Mouse (Mus musculus): ENCODE results near the gene Clba1. TPM values are rescaled to one million over a fixed set of nuclear protein-coding genes. Genes with fewer than 3 reads are reported as not detected.
"Not testable (repeated sequence)": the region's sequence is repeated elsewhere in the genome, so short reads cannot be mapped to it uniquely, and the experiment has no call there.

Clba1 gene
- polyA plus RNA-seq, 1 experiment, result 9.6 TPM

DNA sequence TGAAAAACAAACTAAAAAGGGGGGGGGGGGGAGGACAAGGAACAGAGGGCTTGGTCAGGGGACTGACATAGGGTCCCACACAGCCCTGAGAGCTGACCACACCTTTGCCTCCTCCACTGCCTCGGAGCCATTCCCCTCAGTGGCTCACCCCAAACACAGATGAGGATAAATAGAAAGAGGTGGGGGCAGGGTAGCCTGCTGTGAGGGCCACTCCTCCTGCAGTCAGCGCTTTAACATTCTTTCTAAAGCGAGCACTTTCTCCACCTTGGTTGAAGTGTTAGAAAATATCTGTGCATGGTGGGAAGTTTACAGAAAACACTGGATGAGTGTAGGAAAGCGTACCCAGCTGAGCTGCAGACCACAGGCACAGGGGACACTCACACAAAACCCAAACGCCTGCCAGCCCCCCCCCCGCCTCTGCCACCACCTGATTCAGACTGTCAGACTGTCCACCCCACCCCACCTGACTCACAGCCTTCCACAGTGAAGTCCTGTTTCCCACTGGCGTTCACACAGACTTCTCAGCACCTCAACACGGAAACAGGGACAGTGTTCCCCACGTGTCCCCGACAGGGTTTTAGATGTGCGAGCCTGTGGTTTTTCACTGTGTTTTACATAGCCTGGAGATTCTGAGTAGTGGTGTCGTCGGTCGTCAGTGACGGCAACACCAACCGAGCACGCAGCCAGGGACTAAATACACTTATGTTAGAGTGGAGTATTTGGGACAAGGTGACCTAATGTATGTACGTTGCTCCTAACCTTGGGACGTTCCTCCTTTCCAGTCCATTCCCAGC is 1.6 kb downstream of the Clba1 start:
- no peak overlapping the region for H3ac ChIP-seq (ENCODE audit: control insufficient read depth, insufficient read length)
- TF ChIP-seq MYOD1 (IDR thresholded peaks at IDR 0.05; ENCODE audit: control insufficient read depth in 1 of 3, insufficient read length in 2 of 3, low read depth in 2 of 3) (no peak), MAX (IDR thresholded peaks at IDR 0.05; ENCODE audit: low read depth) (no peak), CEBPB (IDR thresholded peaks at IDR 0.05; ENCODE audit: insufficient read depth, poor library complexity, severe bottlenecking) (no peak), MYOG (IDR thresholded peaks at IDR 0.05; ENCODE audit: control insufficient read depth in 1 of 3, insufficient read depth in 1 of 3, insufficient read length in 2 of 3, low read depth in 2 of 3) (no peak), TCF12 (IDR thresholded peaks at IDR 0.05; ENCODE audit: insufficient read depth, poor library complexity, severe bottlenecking) (no peak), POLR2AphosphoS2 (IDR thresholded peaks at IDR 0.05; ENCODE audit: insufficient read length, low read depth) (no peak), TCF3 (IDR thresholded peaks at IDR 0.05; ENCODE audit: insufficient read length, low read depth) (no peak), REST (IDR thresholded peaks at IDR 0.05; ENCODE audit: insufficient read depth, insufficient read length) (no peak), POLR2A (IDR thresholded peaks at IDR 0.05; ENCODE audit: insufficient read length, low read depth) (no peak), SRF (IDR thresholded peaks at IDR 0.05; ENCODE audit: control insufficient read depth, insufficient read length, low read depth) (no peak), USF1 (IDR thresholded peaks at IDR 0.05; ENCODE audit: low read depth) (no peak), E2F4 (IDR thresholded peaks at IDR 0.05; ENCODE audit: insufficient read depth) (no peak)
- H3K4me3 ChIP-seq, result peak overlapping the region; percentile 44
- H3K36me3 ChIP-seq (ENCODE audit: control insufficient read depth, insufficient read depth), result no peaks in the 10 kb centered on the region
- H3K4me2 ChIP-seq (ENCODE audit: low read depth), result peak overlapping the region; percentile 94
- no peaks in the 10 kb centered on the region for H3K27me3 ChIP-seq (ENCODE audit: control insufficient read depth, insufficient read depth, insufficient read length)
- no peaks in the 10 kb centered on the region for H3K79me2 ChIP-seq (ENCODE audit: control insufficient read depth, insufficient read depth)

DNA sequence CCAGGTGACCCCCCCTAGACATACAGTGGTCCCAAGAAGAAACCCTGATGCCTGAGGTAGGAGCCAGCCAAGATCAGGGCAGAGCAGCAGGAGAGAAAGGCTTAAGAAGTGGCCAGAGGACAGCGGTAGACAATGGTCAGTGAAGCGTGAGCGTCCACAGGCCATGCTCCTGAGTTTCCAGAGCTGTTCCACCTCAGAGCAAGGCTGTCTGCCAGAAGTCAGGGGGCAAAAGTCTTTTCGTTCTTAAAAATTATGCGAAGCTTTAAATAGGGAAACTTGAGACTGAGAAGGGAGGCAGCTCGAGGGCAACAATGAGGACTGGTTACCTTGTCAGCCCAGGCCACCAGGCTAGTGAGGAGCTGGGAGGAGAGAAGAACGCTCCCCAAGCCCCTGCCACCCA is 4.6 kb downstream of the Clba1 start:
- Histone ChIP-seq H3K4me2 (ENCODE audit: low read depth) (no peak overlapping the region), H3K27me3 (ENCODE audit: control insufficient read depth, insufficient read depth, insufficient read length) (no peaks in the 10 kb centered on the region), H3K4me3 (no peak overlapping the region), H3ac (ENCODE audit: control insufficient read depth, insufficient read length) (no peak overlapping the region), H3K79me2 (ENCODE audit: control insufficient read depth, insufficient read depth) (no peaks in the 10 kb centered on the region), H3K36me3 (ENCODE audit: control insufficient read depth, insufficient read depth) (peaks cover 4% of the 10 kb centered on the region)
- no peak for TF ChIP-seq TCF12 (IDR thresholded peaks at IDR 0.05; ENCODE audit: insufficient read depth, poor library complexity, severe bottlenecking)
- no peak for TF ChIP-seq SRF (IDR thresholded peaks at IDR 0.05; ENCODE audit: control insufficient read depth, insufficient read length, low read depth)
- TF ChIP-seq REST (IDR thresholded peaks at IDR 0.05; ENCODE audit: insufficient read depth, insufficient read length), result no peak
- no peak for TF ChIP-seq MAX (IDR thresholded peaks at IDR 0.05; ENCODE audit: low read depth)
- TF ChIP-seq TCF3 (IDR thresholded peaks at IDR 0.05; ENCODE audit: insufficient read length, low read depth), result no peak
- no peak for TF ChIP-seq MYOG (IDR thresholded peaks at IDR 0.05; ENCODE audit: control insufficient read depth in 1 of 3, insufficient read depth in 1 of 3, insufficient read length in 2 of 3, low read depth in 2 of 3)
- TF ChIP-seq CEBPB (IDR thresholded peaks at IDR 0.05; ENCODE audit: insufficient read depth, poor library complexity, severe bottlenecking), result no peak
- no peak for TF ChIP-seq USF1 (IDR thresholded peaks at IDR 0.05; ENCODE audit: low read depth)
- TF ChIP-seq POLR2AphosphoS2 (IDR thresholded peaks at IDR 0.05; ENCODE audit: insufficient read length, low read depth), result no peak
- TF ChIP-seq E2F4 (IDR thresholded peaks at IDR 0.05; ENCODE audit: insufficient read depth), result no peak
- TF ChIP-seq POLR2A (IDR thresholded peaks at IDR 0.05; ENCODE audit: insufficient read length, low read depth), result no peak
- TF ChIP-seq MYOD1 (IDR thresholded peaks at IDR 0.05; ENCODE audit: control insufficient read depth in 1 of 3, insufficient read length in 2 of 3, low read depth in 2 of 3), result no peak

DNA sequence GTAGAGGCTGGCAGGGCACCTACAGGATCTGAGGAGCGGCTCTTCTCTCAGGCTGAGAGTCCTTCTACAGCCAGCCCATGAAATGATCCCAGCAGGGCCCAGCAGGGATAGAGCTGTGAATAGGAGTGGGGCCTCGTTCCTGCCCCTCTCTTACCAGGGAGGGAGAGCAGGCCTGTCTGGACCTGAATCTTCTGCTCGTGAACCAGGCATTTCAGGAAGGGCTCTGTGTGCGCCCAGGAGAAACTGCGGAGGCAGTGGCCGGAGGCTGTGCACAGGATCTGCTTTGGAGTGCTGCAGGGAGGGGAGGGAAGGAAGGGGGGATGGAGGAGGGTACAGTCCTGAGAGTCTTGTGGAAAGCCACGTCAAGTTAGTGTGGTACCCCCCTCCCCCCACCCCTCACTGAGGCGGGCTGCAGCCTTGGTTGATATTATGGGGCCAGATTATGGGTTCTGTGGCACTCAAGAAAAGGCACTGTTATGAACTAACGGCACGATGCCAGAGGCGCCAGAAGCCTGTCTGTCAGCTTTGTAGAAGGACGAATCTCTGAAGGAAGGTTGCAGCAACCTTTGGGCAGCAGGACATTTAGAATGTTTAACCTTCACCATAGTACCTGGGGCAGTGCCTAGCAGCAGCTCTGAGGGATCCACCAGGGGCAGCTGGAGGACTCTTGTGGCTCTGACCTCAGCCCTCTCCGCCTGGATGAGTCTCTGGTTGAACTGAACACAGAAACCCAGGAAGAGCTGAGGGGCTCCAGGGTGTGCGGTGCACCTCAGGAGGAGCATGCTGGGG is 6.1 kb downstream of the Clba1 start:
- TF ChIP-seq MYOG (IDR thresholded peaks at IDR 0.05; ENCODE audit: control insufficient read depth in 1 of 3, insufficient read depth in 1 of 3, insufficient read length in 2 of 3, low read depth in 2 of 3) (no peak), TCF3 (IDR thresholded peaks at IDR 0.05; ENCODE audit: insufficient read length, low read depth) (no peak), POLR2A (IDR thresholded peaks at IDR 0.05; ENCODE audit: insufficient read length, low read depth) (no peak), MAX (IDR thresholded peaks at IDR 0.05; ENCODE audit: low read depth) (no peak), TCF12 (IDR thresholded peaks at IDR 0.05; ENCODE audit: insufficient read depth, poor library complexity, severe bottlenecking) (no peak), REST (IDR thresholded peaks at IDR 0.05; ENCODE audit: insufficient read depth, insufficient read length) (no peak), MYOD1 (IDR thresholded peaks at IDR 0.05; ENCODE audit: control insufficient read depth in 1 of 3, insufficient read length in 2 of 3, low read depth in 2 of 3) (no peak), SRF (IDR thresholded peaks at IDR 0.05; ENCODE audit: control insufficient read depth, insufficient read length, low read depth) (no peak), POLR2AphosphoS2 (IDR thresholded peaks at IDR 0.05; ENCODE audit: insufficient read length, low read depth) (no peak), CEBPB (IDR thresholded peaks at IDR 0.05; ENCODE audit: insufficient read depth, poor library complexity, severe bottlenecking) (no peak)
- Histone ChIP-seq H3K36me3 (ENCODE audit: control insufficient read depth, insufficient read depth) (peaks cover 16% of the 10 kb centered on the region), H3K4me2 (ENCODE audit: low read depth) (no peak overlapping the region), H3K27me3 (ENCODE audit: control insufficient read depth, insufficient read depth, insufficient read length) (no peaks in the 10 kb centered on the region), H3K79me2 (ENCODE audit: control insufficient read depth, insufficient read depth) (peaks cover 2% of the 10 kb centered on the region), H3ac (ENCODE audit: control insufficient read depth, insufficient read length) (no peak overlapping the region), H3K4me3 (no peak overlapping the region)

DNA sequence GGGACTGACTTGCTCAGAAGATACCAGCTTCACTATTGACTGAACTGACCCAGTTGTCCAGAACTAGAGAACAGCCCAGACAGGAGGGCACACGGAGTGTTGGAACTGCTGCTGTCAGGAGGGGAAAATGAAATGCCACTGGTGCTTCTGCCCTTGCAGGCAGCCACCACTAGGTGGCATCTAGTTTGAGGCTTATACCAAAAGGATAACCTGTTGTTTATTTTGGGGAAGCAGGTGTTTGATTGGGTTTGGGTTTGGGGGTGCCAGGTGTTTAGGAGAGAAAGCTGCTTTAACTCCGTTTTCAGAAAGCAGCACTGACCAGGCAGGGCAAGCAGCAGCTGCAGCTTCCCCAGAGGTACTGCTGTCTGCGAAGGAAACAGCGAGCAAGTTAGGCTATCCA is 7.6 kb downstream of the Clba1 start:
- Histone ChIP-seq H3K79me2 (ENCODE audit: control insufficient read depth, insufficient read depth) (peaks cover 16% of the 10 kb centered on the region), H3ac (ENCODE audit: control insufficient read depth, insufficient read length) (no peak overlapping the region), H3K27me3 (ENCODE audit: control insufficient read depth, insufficient read depth, insufficient read length) (no peaks in the 10 kb centered on the region), H3K36me3 (ENCODE audit: control insufficient read depth, insufficient read depth) (peaks cover 22% of the 10 kb centered on the region), H3K4me3 (no peak overlapping the region), H3K4me2 (ENCODE audit: low read depth) (no peak overlapping the region)
- TF ChIP-seq MYOD1 (IDR thresholded peaks at IDR 0.05; ENCODE audit: control insufficient read depth in 1 of 3, insufficient read length in 2 of 3, low read depth in 2 of 3) (peak in 1 of 3 experiments; percentile 13), REST (IDR thresholded peaks at IDR 0.05; ENCODE audit: insufficient read depth, insufficient read length) (no peak)

DNA sequence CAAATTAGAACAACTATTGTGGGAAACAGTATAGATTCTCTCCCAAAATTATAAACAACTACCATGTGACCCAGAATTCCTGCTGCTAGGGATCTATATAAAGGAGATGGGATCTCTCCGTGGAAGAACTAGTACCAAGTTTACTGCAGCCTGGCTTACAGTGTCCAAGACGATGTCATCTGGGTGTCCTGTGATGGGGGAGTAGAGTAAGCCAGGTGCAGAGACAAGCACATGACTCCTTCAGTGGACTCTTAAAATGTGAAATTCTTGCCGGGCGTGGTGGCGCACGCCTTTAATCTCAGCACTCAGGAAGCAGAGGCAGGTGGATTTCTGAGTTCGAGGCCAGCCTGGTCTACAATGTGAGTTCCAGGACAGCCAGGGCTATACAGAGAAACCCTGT is 8.1 kb downstream of the Clba1 start:
- H3K36me3 ChIP-seq (ENCODE audit: control insufficient read depth, insufficient read depth), result peaks cover 27% of the 10 kb centered on the region

More for the DNA sequence above, 8.1 kb downstream of the Clba1 start:
- not testable (repeated sequence) for H3K4me2 ChIP-seq (ENCODE audit: low read depth); H3ac ChIP-seq (ENCODE audit: control insufficient read depth, insufficient read length); H3K4me3 ChIP-seq; H3K27me3 ChIP-seq (ENCODE audit: control insufficient read depth, insufficient read depth, insufficient read length)
- peaks cover 22% of the 10 kb centered on the region for H3K79me2 ChIP-seq (ENCODE audit: control insufficient read depth, insufficient read depth)

Measured in myocyte (in vitro differentiated cells).